ENCODE assay signal across 20 mouse cellular contexts in genomic region chr1:160312658-160313057, GRCm38 (mm10).
"Had no signal": no experiment of that assay in that cellular context is flagged by ENCODE, and none has a peak within 500 bp of the region (broad histone marks: within the 10 kb centered on the region; RNA-seq: fewer than 3 reads in every experiment).

No protein-coding gene starts in this region.

- ATAC-seq: liver, embryonic 12.5 days; midbrain, embryonic 13.5 days; midbrain, embryonic 16.5 days had no signal

- H3K9ac ChIP-seq: hindbrain, embryonic 15.5 days; limb, embryonic 13.5 days; liver, embryonic 12.5 days; liver, embryonic 15.5 days; lung, embryonic 15.5 days; midbrain, embryonic 13.5 days; neural tube, embryonic 13.5 days had no signal

- H3K9me3 ChIP-seq: hindbrain, embryonic 15.5 days; limb, embryonic 10.5 days; limb, embryonic 13.5 days; lung, embryonic 15.5 days; midbrain, embryonic 10.5 days; midbrain, embryonic 13.5 days; neural tube, embryonic 13.5 days had no signal

- H3K27ac ChIP-seq: hindbrain, embryonic 15.5 days; layer of hippocampus, adult 2 months; limb, embryonic 10.5 days; limb, embryonic 13.5 days; liver, embryonic 12.5 days; liver, embryonic 15.5 days; lung, embryonic 15.5 days; midbrain, embryonic 10.5 days; midbrain, embryonic 13.5 days; neural tube, embryonic 13.5 days had no signal

- DNase-seq: layer of hippocampus, adult 9-11 months; liver; lung, adult 18-20 months; lung, postnatal 10 days; lung, postnatal 36 days; retina, postnatal 1 day; thymus, postnatal 25 days had no signal

- H3K4me3 ChIP-seq: hindbrain, embryonic 15.5 days; layer of hippocampus, adult 2 months; limb, embryonic 10.5 days; limb, embryonic 13.5 days; liver, embryonic 12.5 days; liver, embryonic 15.5 days; lung, embryonic 15.5 days; megakaryocyte, embryonic 14.5 days; midbrain, embryonic 10.5 days; midbrain, embryonic 13.5 days; myocyte; neural tube, embryonic 13.5 days had no signal

- H3K4me2 ChIP-seq: hindbrain, embryonic 15.5 days; limb, embryonic 13.5 days; liver, embryonic 12.5 days; liver, embryonic 15.5 days; lung, embryonic 15.5 days; midbrain, embryonic 13.5 days; neural tube, embryonic 13.5 days had no signal

- H3K36me3 ChIP-seq: hindbrain, embryonic 15.5 days; limb, embryonic 10.5 days; limb, embryonic 13.5 days; liver, embryonic 12.5 days; liver, embryonic 15.5 days; lung, embryonic 15.5 days; midbrain, embryonic 10.5 days; midbrain, embryonic 13.5 days; neural tube, embryonic 13.5 days had no signal

- H3K27me3 ChIP-seq: hindbrain, embryonic 15.5 days; limb, embryonic 13.5 days; liver, embryonic 12.5 days; liver, embryonic 15.5 days; lung, embryonic 15.5 days; megakaryocyte, embryonic 14.5 days; midbrain, embryonic 13.5 days; neural tube, embryonic 13.5 days had no signal
